Mouse (Mus musculus): Measurements from ENCODE around the gene Ppp1r3d.

Ppp1r3d gene

GRCm38 (mm10) chr2:178414261-178415149 lies at the start of gene Ppp1r3d, which contains the start of gene Fam217b:
Ppp1r3d (minus strand) TSS chr2:178414472.
Fam217b (plus strand) TSS chr2:178414524.
- in situ Hi-C loops (cut with MboI, MseI), result no loop called here

- in situ Hi-C loops (cut with MboI, MseI), result no loop called here
These were observed 46.1 kb upstream of the Ppp1r3d start for GRCm38 (mm10) chr2:178460353-178460752.

- in situ Hi-C loops (cut with MboI, MseI), result no loop called here
These were observed 43.1 kb upstream of the Ppp1r3d start for GRCm38 (mm10) chr2:178457414-178457813.

GRCm38 (mm10) chr2:178454664-178455516 lies 40.6 kb upstream of the Ppp1r3d start:
- in situ Hi-C loops (cut with MboI, MseI), result no loop called here

- in situ Hi-C loops (cut with MboI, MseI), result no loop called here
These were observed 36.7 kb upstream of the Ppp1r3d start for GRCm38 (mm10) chr2:178450961-178451360.

- in situ Hi-C loops (cut with MboI, MseI), result no loop called here
These were observed 36.0 kb upstream of the Ppp1r3d start for GRCm38 (mm10) chr2:178450236-178450635.

GRCm38 (mm10) chr2:178449386-178449785 lies 35.1 kb upstream of the Ppp1r3d start:
- in situ Hi-C loops (cut with MboI, MseI), result no loop called here

GRCm38 (mm10) chr2:178437311-178437710 lies 23.0 kb upstream of the Ppp1r3d start:
- in situ Hi-C loops (cut with MboI, MseI), result no loop called here

GRCm38 (mm10) chr2:178433903-178434302 lies 19.6 kb upstream of the Ppp1r3d start:
- in situ Hi-C loops (cut with MboI, MseI), result no loop called here

- in situ Hi-C loops (cut with MboI, MseI), result no loop called here
These were observed 19.2 kb upstream of the Ppp1r3d start for GRCm38 (mm10) chr2:178433495-178433894.

GRCm38 (mm10) chr2:178430231-178430630 lies 16.0 kb upstream of the Ppp1r3d start, which contains the start of gene Cdh26:
Cdh26 (plus strand) TSS chr2:178430531.
- in situ Hi-C loops (cut with MboI, MseI), result no loop called here

GRCm38 (mm10) chr2:178429426-178429825 lies 15.2 kb upstream of the Ppp1r3d start:
- in situ Hi-C loops (cut with MboI, MseI), result no loop called here

GRCm38 (mm10) chr2:178428676-178429075 lies 14.4 kb upstream of the Ppp1r3d start:
- in situ Hi-C loops (cut with MboI, MseI), result no loop called here

- in situ Hi-C loops (cut with MboI, MseI), result no loop called here
These were observed 13.9 kb upstream of the Ppp1r3d start for GRCm38 (mm10) chr2:178428183-178428582.

- in situ Hi-C loops (cut with MboI, MseI), result no loop called here
These were observed 12.9 kb upstream of the Ppp1r3d start for GRCm38 (mm10) chr2:178427181-178427580.

- in situ Hi-C loops (cut with MboI, MseI), result no loop called here
These were observed 12.0 kb upstream of the Ppp1r3d start for GRCm38 (mm10) chr2:178426229-178426628.

GRCm38 (mm10) chr2:178423223-178423622 lies 9.0 kb upstream of the Ppp1r3d start:
- in situ Hi-C loops (cut with MboI, MseI), result no loop called here

GRCm38 (mm10) chr2:178422186-178422585 lies 7.9 kb upstream of the Ppp1r3d start:
- in situ Hi-C loops (cut with MboI, MseI), result no loop called here

GRCm38 (mm10) chr2:178421603-178422002 lies 7.3 kb upstream of the Ppp1r3d start:
- in situ Hi-C loops (cut with MboI, MseI), result no loop called here

GRCm38 (mm10) chr2:178420576-178420975 lies 6.3 kb upstream of the Ppp1r3d start:
- in situ Hi-C loops (cut with MboI, MseI), result no loop called here

- in situ Hi-C loops (cut with MboI, MseI), result no loop called here
These were observed 2.7 kb upstream of the Ppp1r3d start for GRCm38 (mm10) chr2:178416970-178417369.

GRCm38 (mm10) chr2:178416427-178416826 lies 2.2 kb upstream of the Ppp1r3d start:
- in situ Hi-C loops (cut with MboI, MseI), result no loop called here
